Mouse (Mus musculus) liver, adult 2 months (tissue): ENCODE data around the gene Urb1.

Experiments
- CTCF ChIP-seq: fragments of 200-500 bp; IDR thresholded peaks from 2 replicates; pipeline ENCODE4 v1.5.1; 2011; ENCODE audit warnings: low read depth, low read length, control low read depth
- POLR2A ChIP-seq: fragments of 200-500 bp; IDR thresholded peaks from 2 replicates; pipeline ENCODE4 v1.6.1; 2011; ENCODE audit warnings: low read length, control low read depth; ENCODE audit not compliant: insufficient read depth; ENCODE audit errors: extremely low read depth

GRCm38 (mm10) chr16:90851621-90852334, 41.6 kb upstream of the Urb1 start:
- TF ChIP-seq CTCF = no peak
- TF ChIP-seq POLR2A = no peak
